Mouse (Mus musculus) olfactory bulb, adult 2 months (tissue): ENCODE measurements around the gene Dis3l. TPM values are rescaled to one million over a fixed set of nuclear protein-coding genes. Genes with fewer than 3 reads are reported as not detected.

Experiments used
- H3K27ac ChIP-seq: fragments of 200-500 bp; 2 replicates; pipeline ENCODE4 v1.5.1; 2012; ENCODE audit warnings: low read depth, low read length; ENCODE audit not compliant: insufficient read depth
- H3K4me1 ChIP-seq: fragments of 200-500 bp; 2 replicates; pipeline ENCODE4 v1.6.1; 2012; ENCODE audit warnings: low read length; ENCODE audit not compliant: control insufficient read depth, insufficient read depth
- H3K4me3 ChIP-seq: fragments of 200-500 bp; 2 replicates; pipeline ENCODE4 v1.5.1; 2012; ENCODE audit warnings: mild to moderate bottlenecking, low read depth, low read length, moderate library complexity; ENCODE audit not compliant: insufficient read depth
- CTCF ChIP-seq: fragments of 200-500 bp; IDR thresholded peaks from 2 replicates; pipeline ENCODE4 v1.5.1; 2012; ENCODE audit warnings: low read depth, mild to moderate bottlenecking, low read length, moderate library complexity; ENCODE audit not compliant: insufficient read depth
- POLR2A ChIP-seq: fragments of 200-500 bp; IDR thresholded peaks from 2 replicates; pipeline ENCODE4 v1.6.1; 2012; ENCODE audit warnings: mild to moderate bottlenecking, low read depth, low read length, moderate library complexity; ENCODE audit not compliant: insufficient read depth
- WGBS: fragments of 180-500 bp; shearing (Covaris S2); methylation state at CpG from one replicate; pipeline ENCODE4 v1.1.7; 2018; 5-methylcytosine and 5-hydroxymethylcytosine counted together
- polyA plus RNA-seq: library from polyadenylated mRNA; stranded (reverse); fragments of >200 nt; gene quantifications from 2 replicates; pipeline ENCODE4 v1.2.4, GENCODE M21; 2012; ENCODE audit warnings: low replicate concordance; ENCODE audit not compliant: missing spikeins, insufficient read depth, insufficient read length

Gene Dis3l
- polyA plus RNA-seq, 1 experiment: not detected

DNA sequence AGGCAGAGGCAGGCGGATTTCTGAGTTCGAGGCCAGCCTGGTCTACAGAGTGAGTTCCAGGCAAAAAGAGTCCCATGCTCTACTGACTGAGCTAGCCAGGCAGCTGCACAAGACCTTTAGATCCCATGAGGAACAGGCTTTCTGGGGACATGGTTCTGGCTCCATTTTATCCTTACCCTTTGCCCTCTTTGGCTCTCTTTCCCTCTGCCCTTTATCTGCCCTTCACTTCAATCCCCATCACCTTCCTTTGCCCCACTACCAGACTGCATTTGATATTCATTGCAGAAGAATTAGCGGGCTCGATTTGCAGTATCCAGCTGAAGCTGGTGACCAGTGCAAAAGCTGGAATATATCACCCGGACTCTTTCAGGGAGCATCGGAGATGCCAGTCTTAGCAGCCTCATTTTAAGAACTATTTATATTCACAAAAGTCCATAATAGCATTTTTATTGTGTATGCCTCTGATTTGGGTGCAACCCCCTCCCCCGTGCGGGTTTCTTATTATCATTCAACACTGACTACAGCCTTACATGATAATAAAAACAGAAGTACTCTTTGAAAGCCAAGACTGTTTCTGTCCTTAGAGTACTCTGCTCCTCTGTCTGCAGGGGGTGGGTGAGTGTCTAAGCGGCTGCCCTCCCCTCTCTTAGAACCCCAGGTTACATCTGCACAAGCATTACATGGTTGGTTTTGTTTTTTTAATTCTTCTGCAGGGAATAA is 20.3 kb upstream of the Dis3l start:
- WGBS: 82% methylated on average over 9 of the region's 9 CpGs
- H3K27ac ChIP-seq: no peak overlapping the region
- H3K4me1 ChIP-seq: no peaks in the 10 kb centered on the region
- H3K4me3 ChIP-seq: no peak overlapping the region
- TF ChIP-seq CTCF (no peak), POLR2A (no peak)

DNA sequence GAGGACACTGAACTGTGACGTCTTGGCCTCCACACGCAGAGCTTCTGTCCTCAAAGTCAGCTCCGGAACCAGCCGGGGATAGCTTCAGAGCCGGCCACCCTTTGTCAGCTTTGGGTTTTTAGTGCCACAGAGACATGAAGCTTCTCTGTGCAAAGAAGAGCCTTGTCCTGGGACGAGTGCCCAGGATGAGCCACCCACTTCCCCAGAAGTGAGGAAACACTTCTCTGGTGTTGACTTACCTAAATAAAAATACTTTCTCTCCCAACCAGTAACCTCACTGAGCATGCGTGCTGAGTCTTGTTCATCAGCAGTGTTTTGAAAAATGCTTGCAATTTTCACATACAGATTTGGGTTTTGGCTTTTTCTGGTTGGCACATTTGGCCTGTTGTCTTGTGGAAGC is 14.5 kb upstream of the Dis3l start:
- 92% methylated on average over 7 of the region's 7 CpGs for WGBS
- H3K4me3 ChIP-seq: no peak overlapping the region
- TF ChIP-seq POLR2A: no peak
- TF ChIP-seq CTCF: no peak
- no peaks in the 10 kb centered on the region for H3K4me1 ChIP-seq
- H3K27ac ChIP-seq: no peak overlapping the region

GRCm38 (mm10) chr9:64351191-64351590 is 10.1 kb upstream of the Dis3l start:
- Histone ChIP-seq H3K4me3 (no peak overlapping the region), H3K4me1 (no peaks in the 10 kb centered on the region), H3K27ac (no peak overlapping the region)
- whole genome bisulfite sequencing: 50% methylated on average over 3 of the region's 3 CpGs
- TF ChIP-seq POLR2A (no peak), CTCF (no peak)

- TF ChIP-seq POLR2A: no peak
- TF ChIP-seq CTCF: no peak
- 83% methylated on average over 5 of the region's 5 CpGs for WGBS
- Histone ChIP-seq H3K27ac (no peak overlapping the region), H3K4me3 (no peak overlapping the region), H3K4me1 (no peaks in the 10 kb centered on the region)
Observed at GRCm38 (mm10) chr9:64349490-64349889, 8.4 kb upstream of the Dis3l start.

DNA sequence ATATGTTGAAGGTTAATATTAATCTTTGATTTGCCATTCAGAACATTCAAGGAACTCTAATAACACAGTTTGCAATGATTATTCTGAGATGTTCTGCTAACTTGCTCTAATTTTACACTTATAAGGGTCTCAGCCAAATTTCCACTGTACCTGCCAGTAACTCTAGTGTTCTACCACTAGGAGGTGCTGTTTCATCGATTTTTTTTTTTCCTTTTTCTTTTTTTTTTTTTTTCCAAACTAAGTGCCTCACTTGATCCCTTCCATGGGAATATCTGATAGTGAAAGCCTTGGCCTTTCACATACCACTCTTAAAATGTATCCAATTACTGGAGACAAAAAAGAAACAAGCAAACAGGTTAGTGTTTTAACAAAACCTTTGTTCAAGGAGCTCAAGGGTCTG is 6.3 kb upstream of the Dis3l start:
- no peak for TF ChIP-seq POLR2A
- no peak for TF ChIP-seq CTCF
- no peak overlapping the region for H3K27ac ChIP-seq
- H3K4me3 ChIP-seq: no peak overlapping the region
- no peaks in the 10 kb centered on the region for H3K4me1 ChIP-seq
- 3% methylated on average over 1 of the region's 1 CpGs for WGBS

DNA sequence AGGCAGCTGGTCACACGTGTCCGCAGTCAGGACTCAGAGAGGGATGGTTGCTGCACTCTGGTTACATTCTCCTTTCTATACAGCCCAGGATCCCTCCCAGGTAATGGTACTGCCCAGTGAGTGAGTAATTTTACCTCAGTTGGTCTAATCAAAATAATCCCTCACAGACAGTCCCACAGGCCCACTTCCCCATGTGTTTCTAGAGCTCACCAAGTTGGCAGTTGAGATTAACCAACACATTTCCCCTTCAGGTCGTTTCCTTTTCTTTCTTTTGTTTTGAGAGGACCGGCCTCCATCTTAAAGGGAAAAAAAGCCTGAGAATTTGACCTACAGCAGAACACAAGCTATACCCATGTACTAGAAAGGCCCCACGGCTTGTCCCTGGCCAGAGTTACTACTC is 4.8 kb upstream of the Dis3l start:
- H3K27ac ChIP-seq: no peak overlapping the region
- no peak for TF ChIP-seq POLR2A
- no peak for TF ChIP-seq CTCF
- WGBS: 65% methylated on average over 5 of the region's 5 CpGs
- no peaks in the 10 kb centered on the region for H3K4me1 ChIP-seq
- no peak overlapping the region for H3K4me3 ChIP-seq

DNA sequence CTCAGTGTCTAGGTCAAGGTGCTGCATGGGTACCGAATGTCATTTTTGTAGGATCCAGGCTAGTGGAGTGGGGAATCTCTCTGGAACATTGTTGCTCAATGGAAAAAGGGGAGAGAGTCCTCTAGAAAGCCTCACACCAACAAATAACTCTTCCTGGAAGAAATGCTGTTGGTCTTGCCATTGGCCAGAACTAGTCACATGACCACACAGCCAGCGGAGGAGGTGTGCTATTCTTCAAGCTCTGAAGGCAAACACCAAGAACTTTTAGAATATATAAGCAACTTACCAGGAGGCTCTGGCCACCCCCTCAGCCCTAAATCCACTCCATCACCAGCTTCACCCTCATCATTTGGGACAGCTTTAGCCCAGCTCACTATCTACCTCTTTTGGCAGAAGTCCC is 2.6 kb upstream of the Dis3l start:
- Histone ChIP-seq H3K4me3 (no peak overlapping the region), H3K4me1 (peaks cover 2% of the 10 kb centered on the region; the same call in 1 of the 2 replicates), H3K27ac (no peak overlapping the region)
- TF ChIP-seq CTCF: no peak
- 99% methylated on average over 2 of the region's 2 CpGs for WGBS

DNA sequence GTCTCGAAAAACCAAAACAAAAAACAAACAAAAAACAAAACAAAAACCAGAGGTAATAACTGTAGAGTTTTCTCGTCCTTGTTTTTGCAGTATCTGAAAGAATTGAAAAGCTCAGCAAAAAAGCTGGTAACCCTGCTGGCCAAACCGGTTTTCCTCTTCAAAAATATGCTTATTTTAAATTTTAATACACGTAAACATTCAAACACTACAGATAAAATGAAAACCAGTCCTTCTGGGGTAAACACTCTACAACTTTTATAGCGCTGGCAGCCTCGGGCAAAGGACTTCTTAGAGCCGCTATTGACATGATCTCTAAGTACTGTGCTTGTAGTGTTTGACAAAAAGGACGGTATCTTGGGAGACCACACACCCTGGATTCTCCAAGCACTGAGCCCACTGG is 583 bp upstream of the Dis3l start:
- Histone ChIP-seq H3K27ac (no peak overlapping the region), H3K4me1 (peaks cover 2% of the 10 kb centered on the region; the same call in 1 of the 2 replicates), H3K4me3 (no peak overlapping the region)
- 82% methylated on average over 8 of the region's 8 CpGs for WGBS
- TF ChIP-seq CTCF (no peak), POLR2A (no peak)

GRCm38 (mm10) chr9:64340351-64341253 is 486 bp downstream of the Dis3l start:
- Histone ChIP-seq H3K4me1 (peaks cover 2% of the 10 kb centered on the region; the same call in 1 of the 2 replicates), H3K27ac (peak overlapping the region; percentile 99), H3K4me3 (peak overlapping the region; percentile 80)
- TF ChIP-seq POLR2A (peak; percentile 23; the same call in 1 of the 2 replicates), CTCF (0 out of 2 replicates have a peak, but pooled peaks have one; percentile 27)
- under 1% methylated on average over 85 of the region's 85 CpGs for WGBS
